Comparison of ENCODE assay signal across 9 mouse cellular contexts in the genomic region with DNA sequence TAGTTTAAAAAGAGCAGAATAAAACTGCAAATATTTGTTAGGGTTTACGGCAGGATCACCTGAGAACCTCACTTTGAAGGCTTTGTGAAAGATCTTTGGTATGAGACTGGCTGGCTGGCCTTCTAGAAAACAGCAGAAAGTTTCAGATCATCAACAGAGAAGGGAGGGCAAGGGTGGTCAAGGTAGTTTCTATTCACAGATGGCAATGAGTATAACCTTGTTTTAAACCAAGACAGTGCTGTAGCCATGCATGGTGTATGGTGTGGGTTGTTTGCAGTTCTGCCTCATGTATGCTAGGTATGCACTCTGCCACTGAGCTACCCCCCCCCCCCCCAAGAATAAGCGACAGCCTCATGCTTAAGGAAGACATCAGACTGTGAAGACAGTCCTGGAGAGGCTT. TPM values are rescaled to one million over a fixed set of nuclear protein-coding genes. Genes with fewer than 3 reads are reported as not detected.
DNase-seq lines count a peak whose midpoint lies in the region; ATAC-seq and TF ChIP-seq lines count a peak whose summit lies in the region.
"Had no signal": no experiment of that assay in that cellular context is flagged by ENCODE, and none has a peak within 500 bp of the region (broad histone marks: within the 10 kb centered on the region; RNA-seq: fewer than 3 reads in every experiment).

No protein-coding gene starts in this region.

- peak overlapping the region; percentile 60 for H3K4me2 ChIP-seq in heart, postnatal 0 days (ENCODE audit: low read depth, low read length)
- peak overlapping the region; percentile 57 for H3K4me2 ChIP-seq in liver, embryonic 16.5 days (ENCODE audit: low read depth, low read length)

- H3K4me1 ChIP-seq in kidney, adult 2 months (ENCODE audit: control insufficient read depth, insufficient read depth, low read length), result peaks cover 24% of the 10 kb centered on the region
- peaks cover 38% of the 10 kb centered on the region for H3K4me1 ChIP-seq in heart, postnatal 0 days (ENCODE audit: control insufficient read depth, insufficient read depth)
- peaks cover 30% of the 10 kb centered on the region for H3K4me1 ChIP-seq in liver, embryonic 16.5 days (ENCODE audit: control insufficient read depth, low read depth, low read length)

- H3K27ac ChIP-seq in kidney, adult 2 months (ENCODE audit: insufficient read depth, low read depth, low read length), result peak overlapping the region; percentile 62
- peak overlapping the region; percentile 95 for H3K27ac ChIP-seq in heart, postnatal 0 days (ENCODE audit: low read depth)
- H3K27ac ChIP-seq in liver, embryonic 16.5 days (ENCODE audit: low read length), result no peak overlapping the region
- H3K27ac ChIP-seq in left cerebral cortex, adult 2 months, result no peak overlapping the region

- intact Hi-C loops in left cerebral cortex, adult 2 months (cut with DNase I), result loop anchor here (5.0 kb wide), 1 partner anchor 232 kb away; no protein-coding TSS in a partner anchor

- peaks cover 3% of the 10 kb centered on the region; the same call in 1 of the 2 replicates for H3K36me3 ChIP-seq in kidney, adult 2 months (ENCODE audit: control insufficient read depth, insufficient read depth, low read length)
- peaks cover 15% of the 10 kb centered on the region for H3K36me3 ChIP-seq in heart, postnatal 0 days (replicated peaks; ENCODE audit: control insufficient read depth, insufficient read depth, low read length)
- peaks cover 10% of the 10 kb centered on the region for H3K36me3 ChIP-seq in liver, embryonic 16.5 days (ENCODE audit: control insufficient read depth, insufficient read depth)

- H3K9ac ChIP-seq in heart, postnatal 0 days (replicated peaks; ENCODE audit: low read depth, low read length), result peak overlapping the region; percentile 100
- H3K9ac ChIP-seq in liver, embryonic 16.5 days (ENCODE audit: low read depth, low read length), result no peak overlapping the region

- no peaks in the 10 kb centered on the region for H3K27me3 ChIP-seq in kidney, adult 2 months (replicated peaks; ENCODE audit: control insufficient read depth, insufficient read depth, low read length)
- no peaks in the 10 kb centered on the region for H3K27me3 ChIP-seq in heart, postnatal 0 days (ENCODE audit: control insufficient read depth, insufficient read depth, low read length)
- no peaks in the 10 kb centered on the region for H3K27me3 ChIP-seq in liver, embryonic 16.5 days (ENCODE audit: control insufficient read depth, insufficient read depth, low read depth, low read length)

- 28% methylated on average over 2 of the region's 2 CpGs for WGBS in kidney, adult 2 months
- WGBS in heart, postnatal 0 days, result 23% methylated on average over 2 of the region's 2 CpGs
- 60% methylated on average over 2 of the region's 2 CpGs for WGBS in liver, embryonic 16.5 days (ENCODE audit: insufficient replicate concordance)

- DNase-seq in kidney, adult 2 months, result no peak
- DNase-seq in kidney, adult 18-20 months, result no peak
- DNase-seq in Muller cell, postnatal 12 days (ENCODE audit: inconsistent ontology term), result peak; percentile 42
- no peak for DNase-seq in heart, postnatal 0 days (ENCODE audit: low spot score)
- DNase-seq in left cerebral cortex, adult 9 months (ENCODE audit: low spot score in 2 of 2), result no peak
- no peak for DNase-seq in left cerebral cortex, adult 2 months (ENCODE audit: extremely low spot score in 1 of 2, low spot score in 2 of 2)
- DNase-seq: left cerebral cortex, postnatal 4 days had no signal

- TF ChIP-seq EP300 in heart, postnatal 0 days (IDR thresholded peaks at IDR 0.05; ENCODE audit: low read depth), result no peak

- H3K9me3 ChIP-seq in heart, postnatal 0 days (replicated peaks; ENCODE audit: control insufficient read depth, low read length), result no peaks in the 10 kb centered on the region
- no peaks in the 10 kb centered on the region for H3K9me3 ChIP-seq in liver, embryonic 16.5 days (replicated peaks; ENCODE audit: control insufficient read depth, low read length)

- peak overlapping the region; percentile 15 for H3K4me3 ChIP-seq in kidney, adult 2 months (ENCODE audit: insufficient read depth, low read depth, low read length)
- peak overlapping the region; percentile 96 for H3K4me3 ChIP-seq in heart, postnatal 0 days (ENCODE audit: low read depth, low read length)
- peak overlapping the region; percentile 31 for H3K4me3 ChIP-seq in liver, embryonic 16.5 days (ENCODE audit: low read depth, low read length)
- H3K4me3 ChIP-seq in left cerebral cortex, adult 2 months, result no peak overlapping the region

- no peak for TF ChIP-seq CTCF in kidney, adult 2 months (conservative IDR thresholded peaks at IDR 0.05; ENCODE audit: insufficient read depth, insufficient read length, low read depth, low read length)
- TF ChIP-seq CTCF in heart, postnatal 0 days (IDR thresholded peaks at IDR 0.05; ENCODE audit: low read depth), result no peak
- TF ChIP-seq CTCF in left cerebral cortex, adult 2 months (IDR thresholded peaks at IDR 0.05), result no peak

- TF ChIP-seq POLR2A in kidney, adult 2 months (IDR thresholded peaks at IDR 0.05; ENCODE audit: low read depth, low read length), result no peak

- ATAC-seq in heart, postnatal 0 days (ENCODE audit: insufficient read depth, low read depth), result no peak
- ATAC-seq in liver, embryonic 16.5 days (ENCODE audit: low read depth), result no peak
- no peak for ATAC-seq in erythroid progenitor cell, adult 5-6 weeks (replicated peaks; ENCODE audit: low FRiP score, poor library complexity, severe bottlenecking)

RNA-seq across cellular contexts. Expression of gene Myom1, which starts 2.2 kb away (rescaled TPM):
- polyA plus RNA-seq in kidney, adult 2 months (2012; rRNA removed), result 2.8 and 4.3 TPM in 2 replicates
- 392 and 459 TPM in 2 replicates for total RNA-seq in heart, postnatal 0 days (2014; rRNA removed; ENCODE audit: low replicate concordance)
- polyA plus RNA-seq in heart, postnatal 0 days (2015; fragmentation: Nextera tagmentation; extraction: Ambion mirVana), result 214 and 238 TPM in 2 replicates
- 2.1 and 3.3 TPM in 2 replicates for polyA plus RNA-seq in liver, embryonic 16.5 days (2015; fragmentation: Nextera tagmentation; extraction: Ambion mirVana)
- 0.42 TPM in 1 of 2 replicates, not detected in the other for total RNA-seq in erythroid progenitor cell, adult 5-6 weeks (2015; ENCODE audit: low replicate concordance)
- 2.1 TPM in 1 of 2 replicates, not detected in the other for total RNA-seq in erythroid progenitor cell, adult 5-6 weeks (2017; ENCODE audit: low replicate concordance)
- 1 to 10 TPM; 1.6 to 2.2 TPM for total RNA-seq in left cerebral cortex, adult 2 months (2021)

RNA-seq across cellular contexts. Expression of gene Myl12a, which starts 2.4 kb away (rescaled TPM):
- polyA plus RNA-seq in kidney, adult 2 months (2012; rRNA removed), result 119 and 160 TPM in 2 replicates
- 429 and 487 TPM in 2 replicates for total RNA-seq in heart, postnatal 0 days (2014; rRNA removed; ENCODE audit: low replicate concordance)
- polyA plus RNA-seq in heart, postnatal 0 days (2015; fragmentation: Nextera tagmentation; extraction: Ambion mirVana), result 773 and 817 TPM in 2 replicates
- polyA plus RNA-seq in liver, embryonic 16.5 days (2015; fragmentation: Nextera tagmentation; extraction: Ambion mirVana), result 171 and 182 TPM in 2 replicates
- 108 and 111 TPM in 2 replicates for total RNA-seq in erythroid progenitor cell, adult 5-6 weeks (2015; ENCODE audit: low replicate concordance)
- 28.0 and 45.2 TPM in 2 replicates for total RNA-seq in erythroid progenitor cell, adult 5-6 weeks (2017; ENCODE audit: low replicate concordance)
- total RNA-seq in left cerebral cortex, adult 2 months (2021), result 10 to 100 TPM; 39.0 to 43.4 TPM

Comparison
In these comparisons a context has a peak if more than half of its experiments do, and no peak if none do; other contexts are left out.
1. H3K27ac ChIP-seq: peak in kidney, adult 2 months (single experiment) and heart, postnatal 0 days (single experiment); none in liver, embryonic 16.5 days (single experiment) and left cerebral cortex, adult 2 months (single experiment).
2. RNA of gene Myom1, which starts 2.2 kb away (total RNA-seq): 392 to 459 TPM in heart, postnatal 0 days; 1.6 to 2.2 TPM in left cerebral cortex, adult 2 months and 0.42 to 2.1 TPM in erythroid progenitor cell, adult 5-6 weeks; every median in the first group is over 100 times any median in the second.